Mouse (Mus musculus) lung, embryonic 15.5 days (tissue): ENCODE measurements around the gene 6330403K07Rik. TPM values are rescaled to one million over a fixed set of nuclear protein-coding genes. Genes with fewer than 3 reads are reported as not detected.

ENCODE experiments used
- ATAC-seq: fragments of 200-750 bp; cut with Nextera tagmentation; 2 replicates; pipeline ENCODE4 v1.8.0; 2017; ENCODE audit warnings: moderate number of reproducible peaks, borderline replicate concordance; ENCODE audit not compliant: low FRiP score, low TSS enrichment; ENCODE audit errors: extremely low read depth
- H3K27ac ChIP-seq: fragments of 300-500 bp; sonication (generic); 2 replicates; pipeline ENCODE4 v1.5.1; 2015; ENCODE audit warnings: moderate library complexity, mild to moderate bottlenecking, inconsistent platforms
- H3K27me3 ChIP-seq: fragments of 300-500 bp; sonication (generic); 2 replicates; pipeline ENCODE4 v1.6.1; 2015; ENCODE audit warnings: inconsistent platforms
- H3K36me3 ChIP-seq: fragments of 300-500 bp; sonication (generic); 2 replicates; pipeline ENCODE4 v1.6.1; 2015; ENCODE audit warnings: inconsistent platforms
- H3K4me1 ChIP-seq: fragments of 300-500 bp; sonication (generic); 2 replicates; pipeline ENCODE4 v1.6.1; 2015; ENCODE audit warnings: inconsistent platforms
- H3K4me2 ChIP-seq: fragments of 300-500 bp; sonication (generic); 2 replicates; pipeline ENCODE4 v1.6.1; 2015; ENCODE audit warnings: inconsistent platforms, mild to moderate bottlenecking, moderate library complexity
- H3K4me3 ChIP-seq: fragments of 300-500 bp; sonication (generic); 2 replicates; pipeline ENCODE4 v1.5.1; 2015; ENCODE audit warnings: mild to moderate bottlenecking, inconsistent platforms
- H3K9ac ChIP-seq: fragments of 300-500 bp; sonication (generic); 2 replicates; pipeline ENCODE4 v1.6.1; 2015; ENCODE audit warnings: inconsistent platforms
- H3K9me3 ChIP-seq: fragments of 300-500 bp; sonication (generic); 2 replicates; pipeline ENCODE4 v1.6.1; 2016; ENCODE audit warnings: inconsistent platforms
- WGBS: fragments of 180-500 bp; shearing (Covaris S2); methylation state at CpG from one replicate; pipeline ENCODE4 v1.1.7; 2015; 5-methylcytosine and 5-hydroxymethylcytosine counted together
- polyA plus RNA-seq: library from polyadenylated mRNA; unstranded; fragments of >200 nt; fragmentation: Nextera tagmentation; extraction: Ambion mirVana; gene quantifications from 2 replicates; pipeline ENCODE4 v1.2.1, GENCODE M21; 2015

6330403K07Rik gene
- polyA plus RNA-seq, 1 experiment from 2014 or later, result 99.8 TPM

GRCm38 (mm10) chr11:71017051-71017450 is 16.3 kb downstream of the 6330403K07Rik start:
- ATAC-seq, result no peak
- H3K4me2 ChIP-seq, result peak overlapping the region; percentile 65; the same call in 1 of the 2 replicates
- peaks cover 28% of the 10 kb centered on the region for H3K4me1 ChIP-seq
- no peak overlapping the region for H3K4me3 ChIP-seq
- H3K36me3 ChIP-seq, result peaks cover 28% of the 10 kb centered on the region
- H3K9me3 ChIP-seq, result no peaks in the 10 kb centered on the region
- no peaks in the 10 kb centered on the region for H3K27me3 ChIP-seq
- no peak overlapping the region for H3K9ac ChIP-seq
- 85% methylated on average over 1 of the region's 1 CpGs for WGBS
- no peak overlapping the region for H3K27ac ChIP-seq

DNA sequence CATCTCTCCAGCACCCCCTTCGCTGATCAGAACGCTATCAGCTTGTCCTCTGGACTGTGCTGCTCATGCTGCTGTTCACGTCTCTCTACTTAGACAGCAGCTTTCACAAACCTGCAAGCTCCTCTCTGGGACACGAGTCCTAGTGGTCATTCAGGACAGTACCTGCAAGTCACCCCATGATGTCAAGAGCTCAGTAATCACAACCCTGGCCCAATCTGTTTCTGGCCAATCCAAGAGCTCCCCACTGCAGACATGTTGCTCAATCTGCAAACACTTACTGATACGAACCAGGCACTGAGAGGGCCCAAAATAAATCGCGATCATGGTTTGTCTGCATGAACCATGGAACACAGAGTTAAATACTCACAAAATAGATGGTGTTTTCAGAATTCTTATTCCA is 20.6 kb downstream of the 6330403K07Rik start:
- H3K9me3 ChIP-seq, result no peaks in the 10 kb centered on the region
- no peak overlapping the region for H3K4me3 ChIP-seq
- no peak overlapping the region for H3K9ac ChIP-seq
- H3K4me2 ChIP-seq, result no peak overlapping the region
- peaks cover 6% of the 10 kb centered on the region for H3K4me1 ChIP-seq
- peaks cover 62% of the 10 kb centered on the region for H3K36me3 ChIP-seq
- no peak for ATAC-seq
- no peak overlapping the region for H3K27ac ChIP-seq
- WGBS, result 91% methylated on average over 7 of the region's 7 CpGs
- H3K27me3 ChIP-seq, result no peaks in the 10 kb centered on the region

- Histone ChIP-seq H3K36me3 (peaks cover 52% of the 10 kb centered on the region), H3K27ac (no peak overlapping the region), H3K27me3 (no peaks in the 10 kb centered on the region), H3K4me1 (peaks cover 6% of the 10 kb centered on the region), H3K9ac (no peak overlapping the region), H3K4me3 (no peak overlapping the region), H3K4me2 (no peak overlapping the region), H3K9me3 (no peaks in the 10 kb centered on the region)
- 83% methylated on average over 3 of the region's 3 CpGs for WGBS
- no peak for ATAC-seq
Observed at GRCm38 (mm10) chr11:71008321-71008720, 25.0 kb downstream of the 6330403K07Rik start.

- Histone ChIP-seq H3K9me3 (no peaks in the 10 kb centered on the region), H3K27me3 (no peaks in the 10 kb centered on the region), H3K36me3 (peaks cover 50% of the 10 kb centered on the region), H3K4me2 (no peak overlapping the region), H3K4me1 (peaks cover 11% of the 10 kb centered on the region), H3K9ac (no peak overlapping the region), H3K27ac (no peak overlapping the region), H3K4me3 (no peak overlapping the region)
- ATAC-seq, result no peak
- WGBS, result 71% methylated on average over 7 of the region's 7 CpGs
Observed at GRCm38 (mm10) chr11:71007831-71008230, 25.5 kb downstream of the 6330403K07Rik start.

GRCm38 (mm10) chr11:71007026-71007425 is 26.3 kb downstream of the 6330403K07Rik start:
- H3K27ac ChIP-seq, result no peak overlapping the region
- H3K4me2 ChIP-seq, result no peak overlapping the region
- 92% methylated on average over 6 of the region's 6 CpGs for WGBS
- no peaks in the 10 kb centered on the region for H3K9me3 ChIP-seq
- H3K4me3 ChIP-seq, result no peak overlapping the region
- no peaks in the 10 kb centered on the region for H3K27me3 ChIP-seq
- no peak for ATAC-seq
- H3K36me3 ChIP-seq, result peaks cover 44% of the 10 kb centered on the region
- H3K4me1 ChIP-seq, result peaks cover 16% of the 10 kb centered on the region
- H3K9ac ChIP-seq, result no peak overlapping the region

DNA sequence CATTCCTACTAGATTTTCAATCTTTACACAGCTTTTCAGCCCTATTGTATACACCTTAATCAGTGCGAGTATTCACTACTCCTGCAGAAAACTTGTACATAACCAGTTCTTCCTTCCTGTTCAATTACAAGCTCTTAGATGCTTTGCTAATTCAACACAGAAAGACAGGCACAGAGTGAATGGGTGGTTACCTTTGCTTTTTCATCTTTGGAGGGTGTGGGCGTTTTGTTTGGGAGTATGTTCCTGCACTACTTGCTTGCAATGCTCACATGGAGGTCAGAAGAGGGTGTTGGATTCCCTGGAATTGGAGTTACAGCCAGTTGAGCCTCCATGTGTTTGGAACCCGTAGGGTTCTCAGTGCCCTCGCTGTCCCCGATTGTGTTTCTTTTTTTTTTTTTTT is 28.3 kb downstream of the 6330403K07Rik start:
- peak overlapping the region; percentile 94 for H3K4me3 ChIP-seq
- 0 out of 2 replicates have a peak overlapping the region, but pooled peaks have one; percentile 2 for H3K27ac ChIP-seq
- peaks cover 16% of the 10 kb centered on the region for H3K4me1 ChIP-seq
- H3K9ac ChIP-seq, result peak overlapping the region; percentile 25; the same call in 1 of the 2 replicates
- no peaks in the 10 kb centered on the region for H3K9me3 ChIP-seq
- H3K27me3 ChIP-seq, result no peaks in the 10 kb centered on the region
- peaks cover 32% of the 10 kb centered on the region for H3K36me3 ChIP-seq
- WGBS, result 53% methylated on average over 5 of the region's 5 CpGs
- peak overlapping the region; percentile 50 for H3K4me2 ChIP-seq
- no peak for ATAC-seq

DNA sequence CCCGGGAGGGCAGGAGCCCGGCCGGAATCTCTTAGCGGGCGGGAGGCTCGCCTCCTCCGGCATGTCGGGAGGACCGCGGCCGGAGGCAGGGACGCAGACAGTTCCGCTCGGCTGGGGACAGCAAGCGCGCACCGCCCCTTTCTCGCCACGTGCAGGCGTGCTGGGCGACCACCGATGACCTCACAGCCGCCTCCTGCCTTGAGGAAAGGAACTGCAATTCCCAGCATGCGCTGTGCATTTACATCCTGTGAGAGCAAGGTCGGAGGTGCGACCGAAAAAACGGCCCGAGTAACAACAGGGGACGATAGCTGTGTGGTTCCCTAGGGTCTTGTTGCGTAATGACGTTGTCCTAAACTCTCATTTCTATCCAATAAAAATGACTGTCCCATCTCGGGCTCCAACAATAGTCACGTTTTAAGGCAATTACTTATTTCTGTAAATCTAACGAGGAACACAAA is 29.0 kb downstream of the 6330403K07Rik start, which contains the start of gene Dhx33:
Dhx33 (minus strand) TSS at position 122 of the 458 bp plus-strand sequence.
- Histone ChIP-seq H3K9ac (peak within 1 kb of the TSS; percentile 76), H3K36me3 (peaks cover 31% of the 10 kb centered on the region), H3K9me3 (no peaks in the 10 kb centered on the region), H3K27ac (peak within 1 kb of the TSS; percentile 78), H3K27me3 (no peaks in the 10 kb centered on the region), H3K4me3 (peak within 1 kb of the TSS; percentile 94), H3K4me2 (peak within 1 kb of the TSS; percentile 86), H3K4me1 (peaks cover 16% of the 10 kb centered on the region)
- under 1% methylated on average over 35 of the region's 35 CpGs for whole genome bisulfite sequencing
- peak; percentile 99 for ATAC-seq

- H3K9me3 ChIP-seq, result no peaks in the 10 kb centered on the region
- ATAC-seq, result peak; percentile 82
- H3K9ac ChIP-seq, result peak overlapping the region; percentile 76
- H3K27ac ChIP-seq, result peak overlapping the region; percentile 78
- H3K4me3 ChIP-seq, result peak overlapping the region; percentile 94
- WGBS, result under 1% methylated on average over 49 of the region's 49 CpGs
- H3K4me1 ChIP-seq, result peaks cover 16% of the 10 kb centered on the region
- H3K36me3 ChIP-seq, result peaks cover 32% of the 10 kb centered on the region
- peak overlapping the region; percentile 86 for H3K4me2 ChIP-seq
- H3K27me3 ChIP-seq, result no peaks in the 10 kb centered on the region
Observed at GRCm38 (mm10) chr11:71003611-71004315, 29.6 kb downstream of the 6330403K07Rik start.

DNA sequence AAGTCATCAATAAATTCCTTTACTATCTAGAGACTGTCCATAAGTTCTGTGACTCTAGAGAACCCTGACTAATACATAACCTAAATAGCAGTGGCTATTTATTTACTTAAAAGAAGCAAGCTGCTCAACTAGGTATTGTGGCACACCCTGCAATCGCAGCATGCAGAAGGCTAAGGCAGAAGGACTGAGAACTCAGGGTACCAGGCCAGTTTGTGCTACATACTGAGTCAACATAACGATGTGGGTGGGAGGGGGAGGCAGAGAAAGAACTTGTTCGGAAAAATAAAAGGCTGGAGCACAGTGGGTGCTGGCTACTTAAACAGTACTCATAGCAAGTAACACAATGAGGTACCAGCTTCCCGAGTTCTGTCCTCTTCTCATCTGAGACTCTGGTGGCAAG is 32.1 kb downstream of the 6330403K07Rik start:
- Histone ChIP-seq H3K4me2 (no peak overlapping the region), H3K4me1 (peaks cover 16% of the 10 kb centered on the region), H3K9me3 (no peaks in the 10 kb centered on the region), H3K36me3 (peaks cover 39% of the 10 kb centered on the region), H3K27ac (no peak overlapping the region), H3K4me3 (no peak overlapping the region), H3K9ac (no peak overlapping the region), H3K27me3 (no peaks in the 10 kb centered on the region)
- 84% methylated on average over 4 of the region's 4 CpGs for WGBS
- ATAC-seq, result no peak

DNA sequence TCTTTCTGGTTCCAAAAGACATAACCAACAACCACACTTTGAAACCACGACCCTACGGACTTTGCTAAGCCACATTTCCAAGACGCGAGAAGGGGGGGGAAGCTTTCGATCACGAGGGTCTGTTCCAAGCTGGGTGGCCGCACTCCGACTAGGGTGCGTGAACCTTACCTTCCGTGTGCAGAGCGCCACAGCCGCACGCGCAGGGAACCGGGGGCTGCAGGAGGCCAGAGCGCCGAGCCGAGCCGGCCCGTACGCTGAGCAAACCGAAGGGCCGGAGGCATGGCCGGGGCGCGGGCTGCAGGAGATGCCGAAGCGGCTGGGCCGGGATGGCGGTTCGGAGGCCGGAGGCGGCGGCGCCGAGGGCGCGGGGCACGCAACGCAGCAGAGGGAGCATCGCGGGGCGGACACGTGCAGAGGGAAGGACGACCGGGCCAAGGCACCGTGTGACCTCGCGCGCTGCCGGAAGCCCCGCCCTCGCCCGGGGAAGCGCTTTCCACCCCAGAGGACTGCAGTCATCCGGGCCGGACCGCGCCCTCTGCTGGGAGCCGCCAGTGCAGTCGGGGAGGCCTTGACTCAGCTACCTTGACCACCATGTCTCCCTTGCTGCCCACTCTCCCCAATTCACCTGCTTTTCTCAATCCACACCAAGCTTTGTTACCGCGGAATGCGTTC is 50.6 kb downstream of the 6330403K07Rik start, which contains the start of gene C1qbp:
C1qbp (minus strand) TSS at position 470 of the 672 bp plus-strand sequence.
- Histone ChIP-seq H3K4me2 (peak within 1 kb of the TSS; percentile 64), H3K27me3 (no peaks in the 10 kb centered on the region), H3K9ac (peak within 1 kb of the TSS; percentile 79), H3K36me3 (peaks cover 63% of the 10 kb centered on the region), H3K27ac (peak within 1 kb of the TSS; percentile 66), H3K4me3 (peak within 1 kb of the TSS; percentile 77), H3K9me3 (no peaks in the 10 kb centered on the region), H3K4me1 (peaks cover 12% of the 10 kb centered on the region)
- under 1% methylated on average over 50 of the region's 64 CpGs for WGBS
- peak; percentile 96 for ATAC-seq

- no peak for ATAC-seq
- Histone ChIP-seq H3K9me3 (no peaks in the 10 kb centered on the region), H3K4me3 (peak overlapping the region; percentile 77), H3K27ac (no peak overlapping the region), H3K4me1 (peaks cover 12% of the 10 kb centered on the region), H3K27me3 (no peaks in the 10 kb centered on the region), H3K4me2 (peak overlapping the region; percentile 64), H3K9ac (peak overlapping the region; percentile 79), H3K36me3 (peaks cover 63% of the 10 kb centered on the region)
- WGBS, result 5% methylated on average over 12 of the region's 12 CpGs
Observed at GRCm38 (mm10) chr11:70982030-70982429, 51.3 kb downstream of the 6330403K07Rik start.
